Mouse (Mus musculus): ENCODE data around the gene Plcg2.
A peak's percentile ranks its signal among the peaks of the same experiment; 100 is the strongest.

Plcg2 gene

DNA sequence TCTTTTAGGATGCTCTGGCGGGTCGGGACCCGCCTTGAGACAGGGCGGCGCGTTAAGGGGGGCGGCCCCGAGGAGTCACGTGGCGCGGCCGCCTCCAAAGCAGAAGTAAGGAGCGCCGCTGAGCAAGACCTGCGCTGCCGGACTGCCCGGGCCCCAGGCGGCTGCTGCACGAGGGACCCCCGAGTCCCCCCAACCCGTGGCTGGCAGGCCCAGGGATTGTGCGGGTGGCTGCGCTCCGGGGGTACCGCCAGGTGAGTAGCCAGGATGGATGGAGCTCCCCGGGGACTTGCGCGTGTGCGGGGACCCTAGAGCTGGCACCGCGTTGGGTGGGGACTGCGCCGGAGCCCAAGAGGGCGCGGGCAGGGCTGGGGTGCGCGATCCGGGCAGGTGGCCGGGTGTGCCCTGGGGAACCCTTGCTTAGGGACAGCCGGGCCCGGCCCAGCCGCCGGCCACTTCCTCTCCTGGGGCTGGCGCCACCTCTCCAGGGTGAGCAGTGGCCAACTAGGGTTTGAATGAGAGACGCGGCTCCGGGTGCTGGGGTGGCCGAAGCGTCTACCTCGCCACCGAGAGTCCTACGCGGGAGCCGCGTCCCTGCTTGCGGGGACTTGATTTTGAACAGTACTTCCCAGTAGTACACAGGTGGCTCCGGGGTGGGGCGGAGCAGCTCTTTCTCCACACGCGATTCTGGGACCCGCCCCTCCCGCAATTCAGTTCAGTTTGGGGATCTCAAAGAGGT lies at the start of gene Plcg2:
Plcg2 (plus strand) TSS at position 113 of the 736 bp plus-strand sequence.
- peak; percentile 38 for DNase-seq (ENCODE audit: low spot score)

DNA sequence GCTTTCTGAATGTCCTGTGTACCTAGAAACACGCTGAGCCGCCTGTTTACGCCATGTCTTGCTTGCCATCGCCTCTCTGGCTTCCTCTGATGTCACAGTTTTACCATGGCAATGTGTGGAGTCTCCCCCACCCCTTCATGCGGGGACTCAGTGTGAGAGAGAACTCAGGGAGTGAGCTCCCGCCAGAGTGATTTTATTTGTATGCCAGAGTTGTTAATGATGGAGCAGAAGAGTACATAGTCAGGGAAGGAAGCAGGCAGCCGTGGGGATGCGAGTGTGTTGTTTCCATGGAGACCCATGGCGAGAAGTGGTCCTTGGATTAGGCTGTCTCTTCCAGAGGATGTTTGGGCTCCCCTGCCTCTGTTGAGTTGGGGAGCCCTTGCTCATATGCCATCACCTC lies 47.0 kb upstream of the Plcg2 start:
- no peak for DNase-seq (ENCODE audit: low spot score)

GRCm38 (mm10) chr8:117453974-117454373 lies 44.1 kb upstream of the Plcg2 start:
- DNase-seq (ENCODE audit: low spot score): no peak

DNA sequence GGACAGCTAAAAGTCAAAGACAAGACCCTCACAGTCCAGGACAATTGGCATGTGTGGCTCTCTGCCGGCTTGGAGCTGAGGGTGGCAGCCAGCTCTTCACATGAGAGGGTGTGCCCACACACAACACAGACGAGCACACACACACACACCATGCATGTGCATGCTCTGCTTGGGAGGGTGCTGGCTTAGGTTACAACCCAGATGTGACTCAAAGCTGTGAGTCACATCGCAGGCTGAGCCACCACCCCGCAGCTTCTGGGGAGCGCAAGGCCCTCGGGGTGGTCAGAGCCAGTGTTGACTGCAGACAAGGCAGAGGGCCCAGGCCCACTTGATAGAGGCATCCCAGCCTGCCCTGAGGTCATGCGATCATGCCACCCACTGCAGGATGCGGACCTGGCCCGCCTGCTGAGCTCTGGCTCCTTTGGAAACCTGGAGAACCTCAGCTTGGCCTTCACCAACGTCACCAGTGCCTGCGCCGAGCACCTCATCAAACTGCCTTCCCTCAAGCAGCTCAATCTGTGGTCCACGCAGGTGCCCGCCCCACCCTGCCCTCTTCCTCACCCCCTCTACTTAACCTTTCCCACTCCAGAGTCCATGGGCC lies 43.5 kb upstream of the Plcg2 start:
- DNase-seq (ENCODE audit: low spot score): no peak

DNA sequence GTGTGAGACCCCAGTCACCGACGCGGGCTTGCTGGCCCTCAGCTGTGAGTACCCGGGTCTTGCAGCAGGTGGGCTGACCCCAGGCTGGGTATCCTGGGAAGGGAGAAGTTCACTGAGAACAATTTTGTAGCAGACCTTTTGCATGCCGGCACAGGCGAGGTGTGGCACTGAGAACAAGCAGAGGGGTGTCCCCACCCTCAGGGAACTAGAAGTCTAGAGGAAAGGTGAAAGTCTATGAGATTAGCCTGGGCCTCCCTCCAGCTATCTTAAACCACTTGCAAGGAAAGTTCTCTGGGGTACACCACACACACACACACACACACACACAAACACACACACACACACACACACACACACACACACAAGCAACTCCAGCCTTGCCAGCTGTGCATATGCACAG lies 42.4 kb upstream of the Plcg2 start:
- DNase-seq (ENCODE audit: low spot score): no peak

GRCm38 (mm10) chr8:117458440-117458839 lies 39.7 kb upstream of the Plcg2 start:
- DNase-seq (ENCODE audit: low spot score): no peak

DNA sequence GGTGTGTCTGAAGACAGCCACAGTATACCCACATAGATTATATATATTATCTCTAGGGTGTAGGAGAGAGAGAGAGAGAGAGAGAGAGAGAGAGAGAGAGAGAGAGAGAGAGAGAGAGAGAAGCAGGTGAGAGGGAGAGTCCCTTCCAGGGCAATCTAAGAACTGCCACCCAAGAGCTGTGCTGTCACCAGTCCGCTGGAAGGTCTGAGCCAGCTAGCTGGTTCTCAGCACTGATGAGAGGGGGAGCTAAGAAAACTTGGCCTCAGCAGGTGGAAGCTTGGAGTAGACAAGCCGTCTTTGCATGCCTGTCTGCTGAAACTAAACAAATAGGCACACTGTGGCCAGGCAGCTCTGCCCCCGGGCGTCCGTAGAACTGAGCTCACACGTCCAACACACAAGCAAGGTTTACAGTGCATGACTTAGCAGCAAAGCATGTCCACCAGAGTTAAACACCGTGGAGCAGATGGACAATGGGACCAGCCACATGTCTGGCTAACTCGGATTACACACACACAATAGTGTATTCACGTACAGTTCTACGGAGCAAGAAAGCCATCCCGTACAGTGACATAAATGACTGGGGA lies 35.3 kb upstream of the Plcg2 start:
- no peak for DNase-seq (ENCODE audit: low spot score)

- no peak for DNase-seq (ENCODE audit: low spot score)
These were observed 33.6 kb upstream of the Plcg2 start for GRCm38 (mm10) chr8:117464525-117464924.

DNA sequence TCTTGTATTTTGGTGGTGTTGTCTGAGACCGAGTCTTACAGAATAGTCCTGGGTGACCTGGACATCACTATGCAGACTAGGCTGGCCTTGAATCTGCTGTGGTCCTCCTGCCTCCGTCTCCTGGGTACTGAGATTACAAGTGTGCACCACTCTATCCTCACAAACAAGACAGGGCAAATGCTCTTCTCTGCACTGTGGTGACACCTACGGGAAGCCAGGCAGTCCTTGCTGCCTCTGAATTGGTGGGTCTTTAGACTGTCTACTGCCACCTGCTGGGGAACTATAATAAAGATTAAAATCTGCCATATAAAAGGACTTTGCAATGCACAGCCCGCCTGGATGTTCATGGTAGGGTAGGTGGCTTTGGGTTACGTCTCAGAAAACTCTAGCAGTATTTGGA lies 32.8 kb upstream of the Plcg2 start:
- peak; percentile 25 for DNase-seq (ENCODE audit: low spot score)

- no peak for DNase-seq (ENCODE audit: low spot score)
These were observed 30.6 kb upstream of the Plcg2 start for GRCm38 (mm10) chr8:117467466-117467865.

DNA sequence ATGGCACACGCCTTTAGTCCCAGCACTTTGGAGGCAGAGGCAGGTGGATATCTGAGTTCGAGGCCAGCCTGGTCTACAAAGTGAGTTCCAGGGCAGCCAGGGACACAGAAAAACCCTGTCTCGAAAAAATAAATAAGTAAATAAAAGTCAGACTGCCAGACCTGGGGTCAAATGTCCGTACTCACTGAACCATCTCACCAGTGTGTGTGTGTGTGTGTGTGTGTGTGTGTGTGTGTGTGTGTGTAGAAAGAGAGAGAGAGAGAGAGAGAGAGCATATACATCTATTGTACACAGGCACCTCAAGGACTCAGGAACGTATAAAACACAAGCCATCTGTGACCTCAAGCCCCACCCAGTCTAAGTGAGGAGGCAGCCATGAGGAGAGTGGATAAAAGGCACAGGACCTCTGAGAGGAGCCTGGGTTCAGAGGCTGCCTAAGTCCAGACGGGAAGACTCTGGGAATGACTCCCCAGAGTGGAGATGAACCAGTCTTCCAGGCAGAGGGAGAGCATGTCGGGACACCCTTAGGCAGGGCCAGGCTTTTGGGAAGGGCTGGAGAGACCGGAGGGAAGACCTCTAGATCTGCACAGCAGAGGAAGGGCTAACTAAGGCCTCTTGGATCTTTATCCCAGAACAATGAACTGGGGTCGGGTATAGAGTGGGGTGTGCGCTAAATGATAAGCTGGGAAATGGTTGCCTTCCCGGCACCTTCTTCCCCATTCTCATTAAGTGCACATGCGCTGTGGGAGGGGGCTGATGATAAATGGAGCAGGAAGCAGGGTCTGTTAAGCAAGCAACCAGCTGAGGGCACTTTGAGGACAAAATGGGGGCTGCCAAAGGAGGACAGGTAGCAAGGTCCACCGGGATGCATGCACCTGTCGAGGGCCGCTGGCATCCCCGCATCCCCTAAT lies 28.4 kb upstream of the Plcg2 start:
- DNase-seq (ENCODE audit: low spot score): no peak

DNA sequence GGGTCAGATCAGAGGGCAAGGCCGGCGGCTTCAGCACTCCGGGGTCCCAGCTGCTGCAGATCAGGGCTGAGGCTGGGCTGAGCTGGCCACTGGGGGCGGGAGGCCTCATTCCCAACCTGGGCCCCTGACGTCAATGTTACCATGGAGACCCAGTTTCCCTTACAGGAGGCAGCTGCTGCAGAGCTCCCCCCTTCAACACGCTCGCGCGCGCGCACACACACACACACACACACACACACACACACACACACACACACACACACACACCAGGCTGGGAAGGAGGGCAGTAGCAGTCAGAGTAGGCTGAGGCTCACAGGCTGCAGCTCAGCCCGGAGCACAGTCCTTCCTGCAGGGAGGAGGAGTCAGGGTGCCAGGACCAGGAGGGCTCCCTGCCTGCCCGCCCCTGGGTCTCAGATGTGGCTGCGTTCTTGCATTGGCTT lies 27.7 kb upstream of the Plcg2 start:
- peak; percentile 63 for DNase-seq (ENCODE audit: low spot score)

DNA sequence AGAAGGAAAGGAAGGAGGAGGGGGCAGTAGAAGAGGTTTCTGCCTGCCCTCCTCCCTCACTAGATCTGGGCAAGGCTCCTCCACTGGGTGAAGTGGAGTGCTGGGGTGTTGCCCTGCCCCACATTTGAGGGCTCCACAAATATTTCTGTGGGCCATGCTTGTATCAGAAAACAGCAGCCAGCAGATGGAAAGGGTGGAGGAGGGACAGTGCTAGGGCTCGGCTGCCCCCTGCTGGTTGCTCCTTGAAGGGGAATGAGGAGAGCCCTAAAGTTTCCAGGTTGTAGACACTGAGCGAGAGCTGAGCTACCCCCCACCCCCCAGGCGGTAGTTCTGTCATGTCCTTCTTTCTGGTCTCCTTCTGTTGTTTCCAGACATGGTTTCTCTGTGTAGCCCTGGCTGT lies 26.9 kb upstream of the Plcg2 start:
- DNase-seq (ENCODE audit: low spot score): peak; percentile 67

DNA sequence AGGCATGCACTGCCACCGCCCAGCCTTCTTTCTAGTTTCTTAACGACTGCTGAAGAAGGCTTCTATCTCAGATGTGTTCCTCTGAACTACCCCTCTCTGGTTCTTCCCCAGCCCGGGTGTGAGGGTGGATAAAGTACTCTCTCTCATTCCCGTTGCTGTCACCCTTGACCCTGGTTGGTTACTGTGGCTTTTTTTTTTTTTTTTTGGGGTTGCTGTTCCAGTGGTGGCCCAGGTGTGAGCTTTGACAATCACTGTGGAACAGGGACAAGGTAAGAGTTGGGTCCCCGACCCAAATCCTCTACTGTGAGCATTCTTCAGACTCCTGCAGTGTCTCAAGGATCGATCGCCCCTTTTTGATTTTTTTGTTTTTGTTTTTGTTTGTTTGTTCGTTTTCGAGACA lies 26.4 kb upstream of the Plcg2 start:
- no peak for DNase-seq (ENCODE audit: low spot score)

GRCm38 (mm10) chr8:117472332-117472731 lies 25.8 kb upstream of the Plcg2 start:
- no peak for DNase-seq (ENCODE audit: low spot score)

DNA sequence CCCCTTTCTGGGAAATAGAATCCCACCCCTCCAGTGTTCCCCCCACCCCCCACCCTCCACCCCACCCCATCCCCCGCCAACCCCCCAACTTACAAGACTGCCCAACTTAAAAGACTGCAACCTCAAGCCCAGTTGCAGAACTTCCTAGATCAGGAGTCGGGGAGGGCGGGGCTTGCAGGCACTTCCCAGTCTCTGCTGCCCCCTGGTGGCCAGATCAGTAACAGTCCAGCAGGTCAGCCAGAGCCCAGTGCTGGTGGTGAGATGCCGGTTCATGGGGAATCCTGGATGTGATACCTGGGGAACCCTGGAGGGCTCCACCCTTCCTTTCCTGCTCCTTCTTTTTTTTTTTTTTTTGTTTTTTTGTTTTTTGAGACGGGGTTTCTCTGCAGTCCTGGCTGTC lies 23.1 kb upstream of the Plcg2 start:
- peak; percentile 88 for DNase-seq (ENCODE audit: low spot score)

- no peak for DNase-seq (ENCODE audit: low spot score)
These were observed 22.3 kb upstream of the Plcg2 start for GRCm38 (mm10) chr8:117475819-117476218.

DNA sequence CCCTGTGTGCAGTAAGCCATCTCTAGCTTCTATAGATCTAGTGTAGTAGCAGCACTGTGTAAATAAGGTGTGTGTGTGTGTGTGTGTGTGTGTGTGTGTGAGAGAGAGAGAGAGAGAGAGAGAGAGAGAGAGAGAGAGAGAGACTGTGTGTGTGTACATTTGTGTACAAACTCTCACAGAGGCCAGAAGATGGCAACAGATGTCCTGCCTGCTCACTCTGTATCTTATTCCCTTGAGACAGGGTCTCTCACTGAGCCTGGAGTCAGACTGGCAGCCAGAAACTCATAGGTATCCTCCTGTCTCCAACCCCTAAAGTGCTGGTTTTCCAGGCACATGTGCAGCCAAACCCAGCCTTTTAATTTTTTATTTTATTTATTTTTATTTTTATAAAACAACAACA lies 20.0 kb upstream of the Plcg2 start:
- no peak for DNase-seq (ENCODE audit: low spot score)

- no peak for DNase-seq (ENCODE audit: low spot score)
These were observed 18.1 kb upstream of the Plcg2 start for GRCm38 (mm10) chr8:117479996-117480395.

DNA sequence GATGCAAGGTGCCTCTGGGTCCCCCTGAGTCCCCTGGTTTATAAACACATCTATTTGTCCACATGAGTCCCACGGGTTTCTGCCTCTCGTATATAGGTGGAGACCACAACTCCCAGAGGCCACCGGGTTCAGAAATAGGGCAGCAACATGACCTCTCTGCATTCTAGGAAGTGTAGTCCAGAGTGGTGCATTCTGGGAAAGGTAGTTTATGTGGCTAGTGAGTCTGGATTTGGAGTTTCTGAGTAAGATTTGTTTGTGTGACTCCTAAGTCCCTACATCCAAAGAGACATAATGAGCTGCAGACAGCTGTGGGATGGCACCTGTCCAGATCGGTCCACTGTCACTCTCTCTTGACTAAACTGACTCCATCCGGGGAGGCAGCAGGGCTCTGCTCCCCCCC lies 17.6 kb upstream of the Plcg2 start:
- no peak for DNase-seq (ENCODE audit: low spot score)

DNA sequence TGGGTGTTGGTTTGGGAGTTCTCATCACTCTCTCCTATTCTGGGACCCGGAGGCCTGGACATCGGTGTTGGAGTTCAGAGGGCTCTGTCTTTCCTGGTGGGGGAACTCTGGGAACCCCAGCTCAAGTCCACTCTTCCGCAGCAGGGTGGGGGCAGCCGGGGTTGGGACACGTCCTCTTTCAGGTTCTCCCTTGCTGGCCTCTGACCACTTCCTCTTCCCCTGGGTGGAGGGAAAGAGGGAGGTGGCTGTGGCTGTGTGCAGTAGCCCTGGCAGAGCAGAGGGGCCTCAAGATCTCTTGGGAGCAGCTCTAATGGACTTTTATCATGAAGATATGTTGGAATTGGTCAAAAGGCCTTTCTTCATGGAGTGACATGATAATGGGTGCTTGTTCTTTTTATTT lies 16.3 kb upstream of the Plcg2 start:
- no peak for DNase-seq (ENCODE audit: low spot score)

- no peak for DNase-seq (ENCODE audit: low spot score)
These were observed 13.4 kb upstream of the Plcg2 start for GRCm38 (mm10) chr8:117484731-117485130.
